Comparison of ENCODE assay signal across 8 mouse cellular contexts in the genomic region with DNA sequence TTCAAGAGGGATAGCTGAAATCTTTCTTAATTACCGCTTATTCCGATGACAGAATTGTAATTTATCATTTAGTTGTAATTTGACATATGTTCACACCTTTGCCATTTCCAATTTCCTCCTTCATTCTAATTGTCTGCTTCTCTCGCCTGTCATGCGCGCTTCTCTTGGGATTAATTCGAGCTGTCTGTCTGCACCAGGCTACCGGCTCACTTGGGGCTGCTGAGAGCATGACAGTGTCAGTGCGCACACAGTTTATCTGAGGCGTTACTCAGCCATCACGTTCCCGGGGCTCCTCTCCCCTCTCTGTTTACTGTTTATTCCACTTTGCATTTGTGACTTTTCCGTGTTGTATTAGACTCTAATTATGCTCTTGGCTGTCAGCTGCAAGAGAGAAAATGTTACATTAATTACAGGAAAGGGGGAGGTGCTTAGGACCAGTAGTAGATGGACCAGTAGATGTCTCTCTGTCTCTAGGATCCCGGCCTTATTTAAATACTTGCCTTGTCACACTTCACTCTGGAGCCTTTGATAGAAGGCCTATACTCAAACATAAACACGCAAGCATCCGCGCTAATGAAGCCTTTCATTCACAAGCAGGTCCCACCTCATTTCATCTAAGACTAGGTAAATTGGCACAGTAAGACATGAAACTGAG.
A peak's percentile ranks its signal among the peaks of the same experiment; 100 is the strongest.
DNase-seq lines count a peak whose midpoint lies in the region; ATAC-seq lines count a peak whose summit lies in the region.

No protein-coding gene starts in this region.

- DNase-seq in adrenal gland, postnatal 14 days, result peak; percentile 9
- DNase-seq in adrenal gland, adult 8-10 months, result no peak
- DNase-seq in neural tube, embryonic 11.5 days (ENCODE audit: low spot score), result peak; percentile 33
- no peak for DNase-seq in neural tube, embryonic 10.5 days (ENCODE audit: extremely low spot score, low spot score)
- DNase-seq in layer of hippocampus, adult 11-12 months (ENCODE audit: low spot score), result peak; percentile 17
- DNase-seq in gastrocnemius, postnatal 10 days, result no peak

- no peak overlapping the region for H3K9ac ChIP-seq in neural tube, embryonic 11.5 days (ENCODE audit: low read length)
- H3K9ac ChIP-seq in neural tube, embryonic 13.5 days, result peak overlapping the region; percentile 43

- peak; percentile 68; the same call in 1 of the 2 replicates for ATAC-seq in neural tube, embryonic 11.5 days (ENCODE audit: insufficient read depth, low FRiP score, low TSS enrichment)
- ATAC-seq in neural tube, embryonic 13.5 days (ENCODE audit: low read depth), result peak; percentile 88
- no peak for ATAC-seq in megakaryocyte progenitor cell, adult 5-6 weeks (replicated peaks; ENCODE audit: poor library complexity)

- peak overlapping the region; percentile 14; the same call in 1 of the 2 replicates for H3K4me2 ChIP-seq in neural tube, embryonic 11.5 days (ENCODE audit: low read depth)
- peak overlapping the region; percentile 50 for H3K4me2 ChIP-seq in neural tube, embryonic 13.5 days

- H3K4me3 ChIP-seq in neural tube, embryonic 11.5 days (ENCODE audit: low read depth, low read length), result no peak overlapping the region
- H3K4me3 ChIP-seq in neural tube, embryonic 13.5 days, result peak overlapping the region; percentile 23

- no peaks in the 10 kb centered on the region for H3K36me3 ChIP-seq in neural tube, embryonic 11.5 days (ENCODE audit: control insufficient read depth, insufficient read depth, low read length)
- no peaks in the 10 kb centered on the region for H3K36me3 ChIP-seq in neural tube, embryonic 13.5 days

- no peaks in the 10 kb centered on the region for H3K9me3 ChIP-seq in neural tube, embryonic 11.5 days (ENCODE audit: control insufficient read depth, low read length)
- no peaks in the 10 kb centered on the region for H3K9me3 ChIP-seq in neural tube, embryonic 13.5 days

- H3K27me3 ChIP-seq in neural tube, embryonic 11.5 days (ENCODE audit: control insufficient read depth, insufficient read depth, low read length), result no peaks in the 10 kb centered on the region
- no peaks in the 10 kb centered on the region for H3K27me3 ChIP-seq in neural tube, embryonic 13.5 days

- H3K27ac ChIP-seq in neural tube, embryonic 11.5 days (ENCODE audit: low read depth, low read length), result no peak overlapping the region
- H3K27ac ChIP-seq in neural tube, embryonic 13.5 days (replicated peaks), result peak overlapping the region; percentile 55

- no peaks in the 10 kb centered on the region for H3K4me1 ChIP-seq in neural tube, embryonic 11.5 days (ENCODE audit: control insufficient read depth, insufficient read depth, low read length)
- peaks cover 14% of the 10 kb centered on the region; the same call in 1 of the 2 replicates for H3K4me1 ChIP-seq in neural tube, embryonic 13.5 days (replicated peaks)

- WGBS in neural tube, embryonic 11.5 days, result 50% methylated on average over 16 of the region's 16 CpGs
- WGBS in neural tube, embryonic 13.5 days, result 35% methylated on average over 16 of the region's 16 CpGs

Comparison
In these comparisons a context has a peak if more than half of its experiments do, and no peak if none do; other contexts are left out.
1. DNase-seq: peak in adrenal gland, postnatal 14 days (single experiment), neural tube, embryonic 11.5 days (single experiment) and layer of hippocampus, adult 11-12 months (single experiment); none in adrenal gland, adult 8-10 months (single experiment), neural tube, embryonic 10.5 days (single experiment) and gastrocnemius, postnatal 10 days (single experiment).